Mouse (Mus musculus) CD4-positive, CD25-positive, alpha-beta regulatory T cell (primary cell): Measurements from ENCODE around the gene Spire2. TPM values are rescaled to one million over a fixed set of nuclear protein-coding genes. Genes with fewer than 3 reads are reported as not detected.

Source experiments
- polyA plus RNA-seq: library from polyadenylated mRNA; unstranded; fragments of 100-300 nt; shearing (Covaris generic); gene quantifications from one replicate; pipeline ENCODE4 v1.2.1, GENCODE M21; 2017

Spire2 gene
- polyA plus RNA-seq, result 0.08 TPM

DNA sequence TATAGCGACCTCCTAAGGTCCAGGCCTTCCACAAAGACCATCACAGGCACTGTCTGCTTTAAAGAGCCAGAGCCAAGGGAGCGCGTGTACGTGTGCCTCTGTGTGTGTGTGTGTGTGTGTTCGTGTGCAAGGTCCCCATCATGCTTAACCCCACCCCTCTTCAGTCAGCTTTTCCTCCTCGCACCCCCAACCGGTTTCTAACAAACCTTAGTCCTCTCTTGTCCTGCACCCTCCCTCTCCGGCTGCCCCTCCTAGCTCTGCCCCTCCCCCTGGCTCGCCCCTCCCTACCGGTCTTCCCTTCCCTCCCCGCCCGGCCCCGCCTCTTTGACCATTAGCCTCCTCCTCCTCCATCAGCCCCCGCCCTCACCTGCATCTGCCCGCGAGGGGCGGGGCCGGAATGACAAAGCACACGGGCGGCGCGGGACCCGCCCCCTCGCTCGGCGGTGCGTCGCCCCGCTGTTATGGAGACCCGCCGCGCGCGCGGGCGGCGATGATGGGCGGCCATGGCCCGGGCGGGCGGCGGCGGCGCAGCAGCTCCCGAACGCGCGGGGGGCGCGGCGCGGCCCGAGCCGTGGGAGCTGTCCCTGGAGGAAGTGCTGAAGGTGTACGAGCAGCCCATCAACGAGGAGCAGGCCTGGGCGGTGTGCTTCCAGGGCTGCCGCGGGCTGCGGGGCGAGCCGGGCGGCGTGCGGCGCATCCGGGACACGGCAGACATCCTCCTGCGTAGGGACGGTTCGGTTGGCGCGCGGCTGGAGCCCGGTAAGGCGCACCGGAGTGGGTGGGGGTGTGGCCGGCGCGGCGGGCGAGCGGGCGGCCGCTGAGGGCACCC lies at the start of gene Spire2:
Gene Spire2 (plus strand): TSS at position 452 of the 829 bp plus-strand sequence.

DNA sequence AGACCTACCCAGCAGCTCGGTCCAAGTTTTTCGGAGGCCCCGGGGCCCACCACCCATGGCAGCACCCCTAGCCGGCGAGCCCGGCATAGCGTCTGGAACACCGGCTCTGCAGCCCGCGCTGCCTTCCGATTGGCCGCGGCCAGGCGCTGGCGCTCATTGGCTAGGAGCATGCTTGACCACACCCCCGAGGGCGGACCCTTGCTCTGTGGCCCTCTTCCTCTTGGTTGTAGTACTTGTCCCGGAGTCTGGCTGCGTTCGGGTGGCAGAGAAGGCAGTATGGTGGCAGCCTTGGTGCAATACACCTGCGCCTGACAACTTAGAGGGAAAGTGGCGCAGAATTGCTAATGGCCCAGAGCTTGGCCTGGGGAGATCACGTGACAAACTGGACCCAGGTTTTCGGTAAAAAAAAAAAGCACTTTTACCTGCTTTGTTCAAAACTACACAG lies 14.0 kb upstream of the Spire2 start, which contains the start of gene Fanca:
Gene Fanca (minus strand): TSS at position 110 of the 445 bp plus-strand sequence.

DNA sequence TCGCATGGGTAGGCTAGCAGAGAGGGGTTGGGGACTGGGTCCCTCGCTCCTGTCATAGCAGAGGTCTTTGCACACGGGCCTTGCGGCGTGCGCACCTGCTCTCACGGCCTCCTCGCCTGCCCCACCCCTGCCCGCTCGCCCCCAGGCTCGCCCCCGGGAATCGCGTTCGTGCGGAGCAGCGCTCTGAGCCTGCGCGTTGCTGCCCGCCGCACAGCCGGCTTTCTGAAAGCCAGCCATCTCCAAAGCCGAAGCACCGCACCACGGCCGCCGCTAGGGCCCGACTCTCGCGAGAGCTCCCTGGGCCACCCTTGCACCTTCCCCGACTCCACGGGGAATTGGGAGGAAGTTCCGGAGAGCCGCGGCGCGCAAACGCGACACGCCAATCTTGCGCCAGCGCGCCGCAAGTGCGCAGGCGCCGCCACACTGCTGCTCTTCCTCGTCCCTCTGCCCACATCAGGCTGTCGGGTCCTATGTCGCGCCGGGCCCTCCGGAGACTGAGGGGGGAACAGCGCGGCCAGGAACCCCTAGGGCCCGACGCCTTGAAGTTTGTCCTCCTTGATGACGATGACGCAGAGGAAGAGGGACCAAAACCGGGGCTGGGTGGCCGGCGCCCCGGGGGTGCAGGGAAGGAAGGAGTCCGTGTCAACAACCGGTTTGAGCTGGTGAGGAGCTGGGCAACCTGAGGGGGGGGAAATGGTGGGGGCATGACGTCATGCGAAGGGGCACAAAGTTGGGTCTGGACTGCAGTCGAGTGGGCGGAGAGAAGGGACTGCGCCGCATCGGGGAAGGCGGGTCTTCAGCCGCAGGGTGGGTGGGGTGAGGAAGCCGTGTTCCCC lies 41.1 kb downstream of the Spire2 start, which contains the start of gene Tcf25:
Gene Tcf25 (plus strand): TSS at position 351 of the 836 bp plus-strand sequence.

DNA sequence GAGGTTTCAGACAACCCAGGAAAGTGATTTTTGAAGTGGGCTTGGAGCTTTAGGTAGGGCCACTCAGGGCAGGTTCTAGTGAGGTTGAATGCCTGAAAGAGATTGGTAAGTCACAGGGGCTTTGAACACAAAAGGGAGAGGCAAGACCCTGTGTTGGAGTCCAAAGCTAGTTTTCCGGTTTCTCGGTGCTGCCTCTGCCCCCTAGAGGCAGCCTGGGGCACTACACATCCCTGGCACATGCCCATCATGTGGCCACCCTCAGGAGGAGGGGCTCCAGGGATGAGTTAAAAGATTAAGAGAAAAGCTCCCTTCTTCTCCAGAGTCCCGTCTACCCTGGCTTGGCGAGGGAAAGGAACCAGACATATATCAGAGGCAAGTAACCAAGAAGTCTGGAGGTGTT lies 74.3 kb downstream of the Spire2 start, which contains the start of gene Mc1r:
Gene Mc1r (plus strand): TSS at position 322 of the 400 bp plus-strand sequence.

DNA sequence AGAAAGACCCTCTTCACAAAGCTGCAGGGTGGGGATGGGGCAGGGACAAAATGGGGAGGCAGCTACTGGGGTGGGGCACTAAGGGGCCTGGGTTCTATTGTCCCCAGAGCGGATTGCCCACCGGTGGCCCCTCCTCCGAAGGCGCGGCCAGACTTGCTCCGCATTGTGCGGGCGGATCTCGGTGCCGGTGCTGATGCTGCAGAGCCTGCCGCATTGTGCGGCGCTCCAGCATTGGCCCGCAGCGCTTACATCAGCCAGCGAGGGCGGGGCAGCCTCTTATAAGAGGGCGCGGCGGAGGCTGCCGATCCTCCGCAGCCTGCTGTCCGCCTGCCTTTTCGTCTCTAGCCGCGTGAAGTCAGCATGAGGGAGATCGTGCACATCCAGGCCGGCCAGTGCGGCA lies 78.7 kb downstream of the Spire2 start, which contains the start of gene Tubb3:
Gene Tubb3 (plus strand): TSS at position 179 of the 400 bp plus-strand sequence.

Other genes starting within 250 kb of the Spire2 start
- 1,036 TPM for gene Rpl13, start 230.4 kb upstream of the Spire2 start, polyA plus RNA-seq
- 1.2 TPM for gene Cpne7, start 215.3 kb upstream of the Spire2 start, polyA plus RNA-seq
- 0.07 TPM for gene Sult5a1, start 174.4 kb upstream of the Spire2 start, polyA plus RNA-seq
- gene Dpep1, start 146.5 kb upstream of the Spire2 start, polyA plus RNA-seq, result not detected
- gene Chmp1a, start 120.0 kb upstream of the Spire2 start, polyA plus RNA-seq, result 214 TPM
- gene Spata33, start 119.9 kb upstream of the Spire2 start, polyA plus RNA-seq, result not detected
- gene Cdk10, start 107.9 kb upstream of the Spire2 start, polyA plus RNA-seq, result 27.0 TPM
- gene Spata2l, start 96.5 kb upstream of the Spire2 start, polyA plus RNA-seq, result 15.4 TPM
- 41.1 TPM for gene Zfp276, start 78.5 kb upstream of the Spire2 start, polyA plus RNA-seq
- 31.6 TPM for gene Vps9d1, start 78.4 kb upstream of the Spire2 start, polyA plus RNA-seq
- gene Fanca, start 14.1 kb upstream of the Spire2 start, polyA plus RNA-seq, result 8.2 TPM
- 268 TPM for gene Tcf25, start 41.0 kb downstream of the Spire2 start, polyA plus RNA-seq
- 0.14 TPM for gene Mc1r, start 74.4 kb downstream of the Spire2 start, polyA plus RNA-seq
- 0.38 TPM for gene Tubb3, start 78.7 kb downstream of the Spire2 start, polyA plus RNA-seq
- gene Def8, start 90.8 kb downstream of the Spire2 start, polyA plus RNA-seq, result 15.0 TPM
- 69.0 TPM for gene Afg3l1, start 145.2 kb downstream of the Spire2 start, polyA plus RNA-seq
- 0.29 TPM for gene Dbndd1, start 182.8 kb downstream of the Spire2 start, polyA plus RNA-seq
- gene Gas8, start 186.1 kb downstream of the Spire2 start, polyA plus RNA-seq, result 7.7 TPM